Mouse (Mus musculus): Measurements from ENCODE around the gene Gm6890. TPM values are rescaled to one million over a fixed set of nuclear protein-coding genes. Genes with fewer than 3 reads are reported as not detected.
"Not testable (repeated sequence)": the region's sequence is repeated elsewhere in the genome, so short reads cannot be mapped to it uniquely, and the experiment has no call there.

The Gm6890 gene
- not detected for total RNA-seq (2021)

GRCm38 (mm10) chrX:74740627-74741026 is at the start of gene Gm6890:
Gene Gm6890, plus strand, starts transcription at chrX:74740927.
- intact Hi-C loops (cut with DNase I), result not testable (repeated sequence)

GRCm38 (mm10) chrX:74726195-74726594 is 14.5 kb upstream of the Gm6890 start:
- DNase-seq (ENCODE audit: low spot score in 2 of 2); intact Hi-C loops (cut with DNase I): not testable (repeated sequence)

More at GRCm38 (mm10) chrX:74740627-74741026, at the start of gene Gm6890:
- not testable (repeated sequence) for DNase-seq (ENCODE audit: low spot score in 2 of 2)

- intact Hi-C loops (cut with DNase I), result loop anchor here (1.0 kb wide), 1 partner anchor 26 kb away; no protein-coding TSS in a partner anchor
- DNase-seq (ENCODE audit: low spot score in 2 of 2), result peak; percentile 1 to 21
These were observed 30.0 kb downstream of the Gm6890 start for GRCm38 (mm10) chrX:74770715-74771114.

Other genes starting within 250 kb of the Gm6890 start
- gene Olfr1326-ps1, start 166.0 kb upstream of the Gm6890 start, total RNA-seq (2021), result not detected
- gene Olfr1325, start 148.2 kb upstream of the Gm6890 start, total RNA-seq (2021), result not detected
- gene Gm5640, start 95.3 kb upstream of the Gm6890 start, total RNA-seq (2021), result under 1 TPM; 0.16 to 0.46 TPM
- gene Gm5936, start 96.3 kb downstream of the Gm6890 start, total RNA-seq (2021), result under 1 TPM in 1 of 2 experiments, not detected in 1; 0.25 TPM

Measured in left cerebral cortex, postnatal 25 days (tissue).